Mouse (Mus musculus): ENCODE measurements around the gene Metap1.

Gene Metap1

DNA sequence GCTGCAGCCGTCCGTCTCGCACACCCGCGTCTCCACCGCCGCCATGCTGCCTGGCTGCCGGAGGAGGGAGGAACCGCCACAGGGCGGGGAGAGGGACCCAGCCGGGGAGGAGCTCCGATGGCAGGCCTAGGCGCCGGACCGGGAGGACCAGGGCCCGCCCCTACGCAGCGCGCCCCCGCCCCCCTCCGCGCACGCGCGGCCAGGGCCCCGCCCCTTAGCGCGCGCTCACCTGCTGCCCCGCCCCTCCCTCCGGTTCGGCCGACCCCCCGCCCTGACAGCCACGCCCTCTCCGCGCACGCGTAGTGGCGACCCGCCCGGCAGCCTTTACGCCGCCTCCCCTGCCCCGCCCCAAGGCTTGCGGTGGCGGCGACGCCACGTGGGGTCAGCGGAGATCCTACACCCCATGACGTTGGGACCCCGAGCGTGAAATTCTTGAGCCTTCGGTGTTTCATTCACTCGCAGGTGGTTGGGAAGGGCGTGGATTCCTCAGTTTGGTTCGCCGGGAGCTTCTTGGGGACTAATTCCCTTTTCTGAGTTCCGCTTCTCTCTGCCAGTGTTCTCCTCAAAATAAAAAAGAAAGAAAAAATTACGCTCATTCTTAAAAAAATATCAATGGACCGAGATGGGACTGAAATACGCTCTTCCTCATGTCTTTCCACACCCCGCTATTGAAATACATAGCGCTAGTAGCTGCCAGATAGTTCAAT is at the start of gene Metap1:
Gene Metap1, minus strand, starts transcription at position 189 of the 707 bp plus-strand sequence.
- DNase-seq (ENCODE audit: low spot score in 2 of 2): peak; percentile 94

DNA sequence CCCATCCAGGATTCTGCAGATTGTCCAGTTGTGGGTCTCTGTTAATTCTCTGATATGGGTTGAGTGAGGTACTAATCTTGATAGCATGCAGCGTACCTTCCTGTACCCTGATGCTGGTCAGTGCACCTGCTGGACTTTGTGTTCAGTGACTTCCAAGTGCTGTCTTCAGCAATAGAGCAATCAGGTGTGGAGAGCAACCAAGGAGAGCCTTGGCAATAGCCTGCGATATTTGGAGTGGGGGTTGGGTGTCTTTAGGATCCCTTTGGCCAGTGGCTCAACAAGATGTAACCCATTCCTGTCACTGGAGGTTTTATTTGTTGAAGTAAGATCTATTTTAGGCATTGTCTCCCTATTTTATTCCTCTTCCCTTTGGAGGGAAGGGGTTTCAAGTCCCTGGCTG is 46.7 kb upstream of the Metap1 start:
- no peak for DNase-seq (ENCODE audit: low spot score in 2 of 2)

DNA sequence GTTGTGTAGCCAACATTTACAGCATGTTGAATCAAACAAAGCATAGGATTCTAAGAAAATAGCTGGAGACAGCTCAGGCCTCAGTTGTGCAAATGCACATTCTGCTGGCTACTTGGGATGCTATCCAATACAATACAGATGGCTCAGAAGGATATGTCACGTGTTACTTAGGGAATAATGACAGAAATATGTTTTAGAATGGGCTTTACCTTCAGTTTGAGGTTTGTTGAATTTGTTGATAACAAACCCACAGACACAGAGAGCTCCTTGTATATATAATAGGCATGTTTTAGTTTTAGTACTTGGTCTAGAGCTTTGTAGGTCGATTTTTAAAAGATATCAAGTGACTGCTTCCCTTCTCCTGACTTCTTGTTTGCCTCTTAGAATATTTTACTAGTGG is 43.4 kb upstream of the Metap1 start:
- DNase-seq (ENCODE audit: low spot score in 2 of 2): no peak

DNA sequence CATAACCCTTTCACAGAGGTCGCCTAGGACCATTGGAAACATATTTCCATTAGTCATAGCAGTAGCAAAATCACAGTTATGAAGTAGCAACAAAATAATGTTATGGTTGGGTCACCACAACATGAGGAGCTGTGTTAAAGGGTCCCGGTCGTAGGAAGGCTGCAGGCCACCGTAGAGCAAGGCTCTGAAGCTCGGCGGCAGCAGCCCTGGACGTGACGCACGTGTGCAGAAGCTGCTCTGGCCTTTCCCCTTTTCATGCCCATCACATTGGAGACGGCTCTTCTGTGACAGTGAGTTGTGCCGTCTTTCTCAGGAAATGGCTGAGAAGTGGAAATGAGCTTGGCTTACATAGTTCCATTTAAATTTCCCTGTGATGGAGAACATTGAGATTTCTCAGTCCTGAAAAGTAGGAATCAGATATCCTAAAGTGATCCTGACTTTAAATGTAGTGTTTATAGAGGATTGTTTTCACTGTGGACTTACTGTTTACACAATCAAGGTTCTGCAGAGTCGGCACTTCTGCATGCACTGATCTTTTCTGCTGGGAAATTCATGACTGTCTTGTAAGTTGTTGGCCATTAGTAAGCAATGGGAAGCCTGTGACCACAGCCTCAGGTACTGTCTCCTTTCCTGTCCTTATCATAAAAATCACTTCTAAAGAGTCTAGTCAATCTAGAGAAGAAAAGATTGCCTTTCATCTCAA is 42.3 kb upstream of the Metap1 start:
- DNase-seq (ENCODE audit: low spot score in 2 of 2): no peak

DNA sequence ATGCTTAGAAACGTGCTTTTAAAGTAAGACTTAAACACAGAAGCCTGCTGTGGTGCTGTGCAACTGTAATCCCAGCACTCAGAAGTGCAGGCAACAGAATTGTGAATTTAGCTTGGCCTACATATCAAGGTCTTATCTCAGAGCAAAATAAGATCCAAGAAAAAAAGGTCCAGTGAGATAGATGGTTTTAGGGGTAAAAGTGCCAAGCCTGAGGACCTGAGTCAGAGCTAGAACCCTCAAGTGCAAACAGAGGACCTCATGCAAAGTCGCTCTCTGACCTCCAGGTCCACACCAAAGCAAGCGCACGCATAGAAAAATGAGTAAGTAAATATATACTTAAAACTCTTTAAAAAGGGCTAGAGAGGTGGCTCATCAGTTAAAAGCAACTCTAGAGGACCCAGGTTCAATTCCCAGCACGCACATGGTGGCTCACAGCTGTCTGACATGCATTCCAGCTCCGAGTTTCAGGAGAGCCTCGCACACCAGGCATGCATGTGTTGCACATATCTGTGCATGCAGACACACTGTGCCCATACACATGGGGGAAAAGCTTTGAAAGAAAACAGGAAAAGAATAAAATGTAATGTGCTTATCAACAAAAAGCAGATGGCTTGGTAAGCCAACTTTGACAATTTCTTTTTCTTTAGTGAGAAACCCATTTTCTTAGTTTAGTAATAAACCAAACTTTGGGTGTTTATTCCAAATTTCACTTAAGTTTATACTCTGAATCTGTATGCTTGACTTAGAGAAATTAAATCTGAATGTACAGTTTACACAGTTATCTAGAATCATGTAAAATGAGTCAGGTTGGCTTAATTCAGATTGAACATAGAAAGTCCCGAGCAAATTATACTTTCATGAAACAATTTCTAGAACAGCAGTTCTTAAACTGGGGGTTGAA is 41.5 kb upstream of the Metap1 start:
- no peak for DNase-seq (ENCODE audit: low spot score in 2 of 2)

DNA sequence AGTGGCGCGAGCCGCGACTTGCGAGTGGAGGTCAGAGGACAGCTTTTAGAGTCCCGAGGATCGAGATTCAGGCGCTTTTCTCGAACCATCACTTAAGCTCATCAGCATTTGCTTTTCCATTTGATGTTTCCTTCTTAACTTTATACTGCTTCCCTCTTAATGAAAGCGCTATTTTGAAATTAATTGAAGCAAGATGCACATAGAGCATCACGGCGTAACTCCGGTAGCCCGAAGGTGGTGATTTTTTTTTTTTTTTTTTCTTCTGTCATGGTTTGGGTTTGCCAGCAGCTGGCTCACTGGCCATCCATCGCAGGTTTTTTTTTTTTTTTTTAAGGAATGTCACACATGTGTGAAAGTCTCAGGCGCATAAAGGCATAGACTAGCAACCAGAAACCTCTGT is 39.0 kb upstream of the Metap1 start:
- no peak for DNase-seq (ENCODE audit: low spot score in 2 of 2)

DNA sequence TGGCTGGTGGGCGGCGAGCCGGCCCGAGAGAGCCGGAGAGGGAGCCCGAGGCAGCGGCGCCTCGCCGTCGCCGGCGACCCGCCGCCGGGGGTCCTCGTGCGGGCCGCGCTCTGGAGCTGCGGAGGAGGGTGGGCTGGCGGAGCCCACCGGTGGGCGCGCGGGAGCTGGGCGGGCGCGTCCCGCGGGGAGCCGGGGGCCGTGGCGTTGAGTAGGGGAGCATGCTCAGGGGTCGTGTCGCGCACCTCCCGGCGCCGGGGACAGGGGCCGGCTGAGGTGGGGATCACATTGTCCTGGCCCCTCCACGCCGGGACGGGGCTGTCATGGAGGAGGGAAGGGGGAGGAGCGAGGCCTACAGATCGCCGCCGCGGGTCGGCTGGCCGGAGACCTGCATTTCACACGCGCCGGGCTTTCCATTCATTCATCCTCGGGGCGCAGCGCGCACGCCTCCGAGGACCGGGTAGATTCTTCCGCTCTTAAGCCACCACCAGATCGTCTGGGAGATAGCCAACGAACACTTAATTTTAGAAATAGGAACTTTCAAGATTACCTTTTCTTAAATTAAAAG is 38.4 kb upstream of the Metap1 start:
- peak; percentile 53 to 58 for DNase-seq (ENCODE audit: low spot score in 2 of 2)

DNA sequence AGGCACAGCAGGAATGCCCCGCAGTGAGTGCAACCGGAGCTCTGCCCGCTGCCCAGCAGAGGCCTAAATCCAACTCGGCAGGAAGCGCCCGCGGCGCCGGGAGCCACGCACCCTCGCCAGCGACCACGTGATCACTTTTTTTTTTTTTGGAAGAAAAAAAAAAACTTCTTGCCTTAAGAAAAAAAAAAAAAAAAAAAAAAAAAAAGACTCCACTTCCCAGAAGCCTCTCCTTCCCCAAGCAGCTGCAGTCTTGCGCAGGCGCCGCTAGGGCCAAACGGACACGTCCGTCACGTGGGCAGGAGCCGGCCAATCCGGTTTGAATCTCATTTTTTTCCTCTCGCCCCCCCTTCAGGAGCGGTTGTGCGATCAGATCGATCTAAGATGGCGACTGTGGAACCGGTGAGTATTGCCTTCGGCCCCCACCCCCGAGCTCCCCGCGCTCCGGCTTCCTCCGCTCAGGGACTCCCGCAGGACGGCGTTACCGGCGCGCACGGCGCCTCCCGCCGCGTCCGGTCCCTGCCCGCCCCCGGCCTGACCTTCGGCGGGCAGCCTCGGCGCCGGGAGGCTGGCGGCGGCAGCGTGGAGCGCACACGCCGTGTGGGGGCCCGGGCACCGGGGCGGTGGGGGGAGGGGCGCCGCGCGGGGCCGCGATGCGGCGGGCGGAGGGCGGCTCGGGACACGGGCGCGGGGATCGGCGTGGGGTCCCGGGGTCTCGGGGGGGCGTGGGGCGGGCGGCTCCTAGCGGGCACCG is 37.8 kb upstream of the Metap1 start:
- peak; percentile 90 to 98 for DNase-seq (ENCODE audit: low spot score in 2 of 2)

DNA sequence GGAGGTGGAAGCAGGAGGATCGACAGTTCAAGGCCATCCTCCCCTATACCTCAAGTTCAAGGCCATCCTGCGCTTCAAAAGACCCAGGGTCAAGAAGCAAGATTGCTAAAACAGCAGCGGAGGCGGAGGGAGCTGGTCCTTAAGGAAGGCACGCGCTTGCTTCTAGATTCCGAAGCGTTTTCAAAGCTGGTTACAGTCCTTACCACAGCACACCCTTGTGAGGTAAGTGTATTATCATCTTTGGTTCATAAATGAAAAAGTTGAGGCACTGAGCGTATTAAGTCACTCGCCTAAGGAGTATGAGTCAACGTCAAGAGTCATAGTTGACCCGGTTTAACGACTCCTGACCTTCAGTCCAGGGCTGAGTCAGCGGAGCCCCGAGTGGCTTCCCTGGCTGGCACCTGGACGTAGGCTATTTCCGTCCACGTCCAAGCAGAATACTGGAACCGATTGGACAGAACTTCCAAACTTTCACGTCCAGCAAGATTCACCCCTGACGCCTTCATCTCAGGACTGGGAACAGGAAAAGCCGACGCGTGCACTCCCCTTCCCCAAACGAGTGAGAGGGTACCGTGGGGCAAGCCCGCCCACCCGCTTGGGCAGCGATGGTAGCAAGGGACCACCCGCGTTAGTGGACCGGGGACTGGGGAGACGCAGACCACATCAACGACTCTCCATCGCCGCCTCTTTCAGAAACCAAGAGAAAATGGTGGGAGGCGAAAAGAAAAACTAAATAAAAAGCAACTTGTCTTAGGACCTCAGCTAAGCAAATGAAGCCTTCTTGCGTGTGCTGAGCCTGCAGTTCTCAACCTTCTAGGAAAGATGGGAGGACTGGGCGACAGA is 37.0 kb upstream of the Metap1 start, which contains the start of gene Eif4e:
Gene Eif4e, plus strand, starts transcription at position 107 of the 843 bp plus-strand sequence.
- peak; percentile 63 to 82 for DNase-seq (ENCODE audit: low spot score in 2 of 2)

DNA sequence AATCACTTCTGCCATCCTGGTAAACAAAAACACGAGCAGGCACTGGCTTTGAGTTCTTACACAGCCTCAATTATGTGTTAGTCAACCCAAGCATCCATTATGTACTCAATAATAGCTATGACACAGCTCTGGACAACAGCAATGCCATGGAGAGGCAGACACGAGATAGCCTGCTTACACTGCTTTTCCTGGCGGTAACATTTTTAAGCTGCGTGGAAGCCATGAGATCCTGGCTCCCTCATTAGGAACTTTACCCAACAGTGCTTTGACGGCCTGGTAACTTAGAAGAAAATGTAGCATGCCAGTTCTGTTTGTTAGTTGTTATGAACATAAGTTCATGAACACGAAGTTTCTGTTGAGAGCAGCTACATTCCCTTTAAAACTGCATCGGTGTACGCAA is 36.2 kb upstream of the Metap1 start:
- DNase-seq (ENCODE audit: low spot score in 2 of 2): no peak

DNA sequence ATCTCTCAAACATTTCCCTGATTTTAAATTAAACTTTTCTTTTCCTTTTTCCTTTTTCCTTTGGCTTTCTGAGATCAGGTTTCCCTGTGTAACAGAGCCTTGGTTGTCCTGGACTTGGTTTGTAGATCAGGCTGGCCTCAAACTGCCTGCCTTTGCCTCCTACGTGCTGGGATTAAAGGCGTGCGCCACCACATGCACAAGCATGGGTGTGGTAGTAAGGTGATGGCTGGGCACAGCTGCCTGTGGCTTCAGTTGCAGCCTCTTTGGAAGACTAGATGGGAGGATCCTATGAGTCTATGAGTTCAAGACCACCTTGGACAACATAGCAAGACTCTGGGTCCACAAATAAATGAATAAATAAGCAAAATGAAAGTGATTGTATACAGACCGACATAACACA is 34.6 kb upstream of the Metap1 start:
- no peak for DNase-seq (ENCODE audit: low spot score in 2 of 2)

DNA sequence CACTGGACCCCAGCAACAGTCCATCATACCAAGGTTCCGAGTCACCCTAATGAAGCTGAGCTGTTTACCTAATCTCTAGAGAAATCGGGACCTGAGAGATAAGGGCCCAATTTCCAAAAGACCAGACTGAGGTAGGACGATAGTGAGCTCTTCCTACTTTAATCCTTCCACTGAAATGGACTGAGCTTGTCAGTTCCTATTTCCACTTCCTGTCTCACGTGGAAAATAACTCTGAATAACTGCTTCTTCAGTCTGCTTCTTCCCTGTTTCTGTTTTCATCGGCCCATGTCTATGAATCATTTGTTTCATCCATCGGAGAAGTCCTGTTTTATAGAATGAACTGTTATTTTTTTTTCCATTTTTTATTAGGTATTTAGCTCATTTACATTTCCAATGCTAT is 29.9 kb upstream of the Metap1 start:
- DNase-seq (ENCODE audit: low spot score in 2 of 2): no peak

DNA sequence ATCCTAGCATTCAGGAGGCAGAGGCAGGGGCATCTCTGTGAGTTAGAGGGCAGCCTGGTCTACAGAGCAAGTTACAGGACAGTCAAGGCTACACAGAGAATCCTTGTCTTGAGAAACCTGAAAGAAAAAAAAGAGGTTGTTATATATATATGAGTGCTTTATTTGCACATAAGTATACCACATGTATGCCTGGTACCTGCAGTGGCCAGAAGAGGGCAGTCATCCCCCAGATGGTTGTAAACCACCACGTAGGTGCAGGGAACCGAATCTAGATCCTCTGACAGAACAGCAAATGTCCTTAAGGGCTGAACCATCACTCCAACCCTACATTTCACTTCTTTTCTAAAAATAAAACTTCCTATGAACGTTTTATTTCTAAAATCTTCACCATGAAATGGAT is 28.6 kb upstream of the Metap1 start:
- DNase-seq (ENCODE audit: low spot score in 2 of 2): no peak

DNA sequence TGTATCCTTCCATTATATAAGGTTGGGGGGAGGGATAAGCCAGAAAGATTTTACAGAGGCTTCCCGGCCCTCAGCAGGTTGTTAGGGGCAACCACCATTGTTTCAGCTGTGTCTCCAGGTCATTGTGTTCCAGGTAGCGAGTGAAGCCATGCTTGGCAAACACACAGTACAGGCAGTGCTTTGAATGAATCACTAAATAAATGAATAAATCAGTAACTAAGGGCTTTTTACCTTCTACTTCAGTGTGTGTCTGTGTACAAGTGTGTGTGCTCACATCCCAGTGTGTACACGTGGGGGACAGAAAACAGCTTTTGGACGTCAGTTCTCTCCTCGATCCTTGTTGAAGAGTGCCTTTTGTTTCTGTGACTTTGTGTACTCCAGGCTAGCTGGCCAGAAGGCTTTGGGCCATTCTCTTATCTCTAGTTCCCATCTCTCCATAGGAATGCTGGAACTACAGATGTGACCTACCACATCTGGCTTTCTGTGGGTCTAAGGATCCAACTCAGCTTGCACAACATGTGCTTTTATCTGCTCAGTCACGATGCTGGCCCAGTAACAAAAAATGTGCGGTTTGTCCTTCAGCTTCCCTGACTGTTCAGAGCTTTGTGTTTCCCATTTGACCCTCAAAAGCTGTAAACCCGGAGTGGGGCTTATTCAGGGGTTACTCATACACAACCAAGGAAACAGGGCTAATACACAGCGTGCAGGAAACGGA is 26.5 kb upstream of the Metap1 start:
- DNase-seq (ENCODE audit: low spot score in 2 of 2): no peak

DNA sequence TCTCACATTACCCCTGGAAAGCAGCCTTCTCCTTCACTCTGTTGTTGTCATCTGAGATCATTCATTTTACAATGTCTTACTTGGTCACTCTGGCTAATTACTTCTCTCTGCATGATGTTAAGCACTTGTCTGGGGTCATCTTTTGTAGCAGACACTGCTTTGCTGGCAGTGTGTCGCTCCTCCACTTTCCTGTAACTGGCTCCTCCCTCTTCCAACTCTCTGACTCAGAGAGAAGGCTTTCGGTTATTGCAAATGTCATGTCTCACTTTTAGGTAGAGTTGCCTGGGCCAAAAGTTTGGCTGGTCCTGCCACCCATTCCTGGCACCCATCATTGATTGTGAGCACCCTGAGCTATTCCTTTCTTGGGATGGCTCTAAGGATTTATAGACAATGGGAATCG is 25.4 kb upstream of the Metap1 start:
- no peak for DNase-seq (ENCODE audit: low spot score in 2 of 2)

DNA sequence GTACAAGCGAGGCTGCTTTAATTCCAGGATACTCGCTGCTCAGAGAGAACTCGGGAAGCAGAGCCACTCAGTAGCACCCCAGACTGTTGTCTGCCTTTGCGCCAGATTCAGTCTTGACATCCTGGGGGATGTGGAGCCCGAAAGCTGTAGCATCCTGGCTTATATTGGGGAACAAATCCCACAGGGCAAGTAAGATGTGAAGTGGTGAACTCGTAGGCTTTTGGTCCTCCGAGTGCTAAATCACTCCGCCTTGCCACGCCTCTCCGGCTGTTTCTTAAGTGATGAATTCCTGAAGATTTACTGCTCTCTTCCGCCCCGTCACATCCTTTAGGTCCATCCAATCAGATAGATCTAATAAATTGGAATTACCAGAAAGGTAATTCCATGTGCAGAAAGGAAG is 23.9 kb upstream of the Metap1 start:
- DNase-seq (ENCODE audit: low spot score in 2 of 2): no peak

DNA sequence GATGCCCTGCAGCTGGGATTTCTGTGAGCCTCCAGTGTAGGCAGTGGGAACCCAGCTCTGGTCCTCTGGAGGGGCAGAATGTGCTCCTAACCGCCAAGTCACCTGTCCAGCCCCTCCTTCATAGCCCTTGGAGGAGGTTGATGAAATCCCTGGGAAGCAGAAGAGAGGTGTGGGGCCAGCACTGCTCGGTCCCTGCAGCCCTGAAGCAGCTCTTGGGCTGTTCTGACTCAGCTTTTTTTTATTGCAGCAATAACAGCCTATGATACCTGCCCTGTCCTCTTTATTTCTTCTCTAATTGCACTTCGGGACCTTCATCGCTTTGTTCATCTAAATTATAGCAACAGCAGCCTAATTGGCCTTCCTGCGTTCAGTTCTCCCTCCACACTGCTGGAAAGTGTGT is 21.2 kb upstream of the Metap1 start:
- DNase-seq (ENCODE audit: low spot score in 2 of 2): no peak

DNA sequence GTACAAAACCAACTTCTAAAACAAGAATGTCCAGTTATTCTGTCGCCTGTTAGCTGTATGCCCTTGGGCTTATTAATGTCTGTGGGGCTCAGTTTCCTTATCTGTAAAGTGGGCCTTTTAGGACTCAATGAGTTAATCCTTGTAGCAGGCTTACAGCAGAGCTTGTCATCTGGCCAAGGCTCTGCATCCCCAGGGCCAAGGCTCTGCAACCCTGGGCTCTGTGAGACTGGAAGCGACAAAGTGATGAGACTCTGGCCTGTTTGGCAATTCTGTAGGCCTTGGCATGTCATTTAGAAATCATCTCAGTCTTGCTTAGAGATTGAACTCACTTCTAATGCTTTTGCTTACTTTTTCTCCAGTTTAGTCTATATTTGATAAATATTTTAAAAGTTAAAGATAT is 20.3 kb upstream of the Metap1 start:
- DNase-seq (ENCODE audit: low spot score in 2 of 2): no peak

DNA sequence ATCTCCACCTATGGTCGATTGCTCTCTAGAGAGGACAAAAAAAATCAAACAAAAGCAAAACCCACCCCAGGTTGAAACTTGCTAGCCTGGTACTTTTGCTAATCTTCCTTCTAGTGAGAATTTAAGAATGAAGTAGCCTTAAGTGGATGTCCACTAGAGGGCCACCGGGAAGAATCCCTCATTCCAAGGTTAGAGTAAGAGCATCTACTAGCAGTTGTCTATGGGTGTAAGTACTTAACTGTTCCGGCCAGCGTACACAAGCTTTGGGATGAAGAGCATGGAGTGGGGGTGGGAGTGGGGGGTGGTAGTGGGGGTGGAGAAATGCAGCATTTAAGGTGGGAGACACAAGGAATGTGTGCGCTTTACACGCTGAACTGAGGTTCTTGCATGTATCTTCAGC is 17.4 kb upstream of the Metap1 start:
- no peak for DNase-seq (ENCODE audit: low spot score in 2 of 2)

DNA sequence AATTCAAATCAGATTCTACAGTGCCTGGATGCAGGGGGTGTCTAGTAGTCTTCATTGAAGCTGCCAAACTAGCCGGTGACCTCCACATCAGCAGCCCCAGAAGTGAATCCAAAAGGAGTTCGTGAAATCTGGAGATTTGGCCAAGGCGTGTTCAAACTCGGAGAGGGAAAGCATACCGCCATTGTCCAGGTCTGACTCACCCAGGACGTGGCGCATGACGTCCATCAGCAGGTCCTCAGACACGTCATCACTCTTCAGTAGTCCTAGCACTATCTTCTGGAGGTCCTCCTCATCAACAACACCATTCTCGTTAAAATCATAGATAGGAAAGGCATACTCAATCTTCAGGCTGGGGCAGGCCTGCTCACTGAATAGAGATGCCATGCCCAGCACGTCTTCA is 14.4 kb upstream of the Metap1 start:
- DNase-seq (ENCODE audit: low spot score in 2 of 2): no peak

All from urinary bladder, adult 18-20 months (tissue).